Mouse (Mus musculus) intestine, postnatal 0 days (tissue): Measurements from ENCODE around the gene Cyth1. TPM values are rescaled to one million over a fixed set of nuclear protein-coding genes. Genes with fewer than 3 reads are reported as not detected.

Experiments
- ATAC-seq: fragments of 200-750 bp; cut with Nextera tagmentation; 2 replicates; pipeline ENCODE4 v1.8.0; 2017; ENCODE audit warnings: mild to moderate bottlenecking, moderate TSS enrichment, moderate library complexity
- H3K27ac ChIP-seq: fragments of 300-500 bp; sonication (generic); 2 replicates; pipeline ENCODE4 v1.5.1; 2014; ENCODE audit warnings: mild to moderate bottlenecking, low read depth, low read length, moderate library complexity
- H3K27me3 ChIP-seq: fragments of 300-500 bp; sonication (generic); replicated peaks from 2 replicates; pipeline ENCODE4 v1.6.1; 2014; ENCODE audit warnings: low read length, mixed read lengths; ENCODE audit not compliant: control insufficient read depth, insufficient read depth
- H3K36me3 ChIP-seq: fragments of 300-500 bp; sonication (generic); 2 replicates; pipeline ENCODE4 v1.6.1; 2014; ENCODE audit warnings: mild to moderate bottlenecking, moderate library complexity; ENCODE audit not compliant: control insufficient read depth, insufficient read depth
- H3K4me1 ChIP-seq: fragments of 300-500 bp; sonication (generic); replicated peaks from 2 replicates; pipeline ENCODE4 v1.6.1; 2014; ENCODE audit warnings: antibody characterized with exemption, low read length, mixed read lengths; ENCODE audit not compliant: control insufficient read depth, insufficient read depth
- H3K4me2 ChIP-seq: fragments of 300-500 bp; sonication (generic); replicated peaks from 2 replicates; pipeline ENCODE4 v1.6.1; 2014; ENCODE audit warnings: low read depth, mild to moderate bottlenecking, moderate library complexity
- H3K4me3 ChIP-seq: fragments of 300-500 bp; sonication (generic); 2 replicates; pipeline ENCODE4 v1.5.1; 2014; ENCODE audit warnings: low read depth, low read length
- H3K9ac ChIP-seq: fragments of 300-500 bp; sonication (generic); 2 replicates; pipeline ENCODE4 v1.6.1; 2014; ENCODE audit warnings: mild to moderate bottlenecking, low read depth, low read length
- H3K9me3 ChIP-seq: fragments of 300-500 bp; sonication (generic); 2 replicates; pipeline ENCODE4 v1.6.1; 2016; ENCODE audit warnings: mixed run types; ENCODE audit not compliant: control insufficient read depth
- CTCF ChIP-seq: sonication (generic); IDR thresholded peaks from 2 replicates; pipeline ENCODE4 v1.5.1; 2016; ENCODE audit warnings: low read depth, mild to moderate bottlenecking, control low read depth, antibody characterized with exemption, moderate library complexity
- WGBS: fragments of 180-500 bp; shearing (Covaris S2); extraction: QIAGEN DNeasy Blood & Tissue Kit; methylation state at CpG from one replicate; pipeline ENCODE4 v1.1.7; 2014; 5-methylcytosine and 5-hydroxymethylcytosine counted together
- polyA plus RNA-seq: library from polyadenylated mRNA; unstranded; fragments of >200 nt; fragmentation: Nextera tagmentation; extraction: Ambion mirVana; gene quantifications from 2 replicates; pipeline ENCODE4 v1.2.1, GENCODE M21; 2015

Cyth1 gene
- polyA plus RNA-seq, 1 experiment from 2014 or later, result 10.9 TPM

GRCm38 (mm10) chr11:118222351-118222885 is 26.0 kb downstream of the Cyth1 start:
- 49% methylated on average over 6 of the region's 6 CpGs for WGBS
- Histone ChIP-seq H3K4me1 (0 out of 2 replicates have a peak, but pooled peaks cover under 1% of the 10 kb centered on the region), H3K36me3 (no peaks in the 10 kb centered on the region; the same call in 1 of the 2 replicates), H3K27me3 (no peaks in the 10 kb centered on the region), H3K9ac (no peak overlapping the region), H3K4me2 (no peak overlapping the region), H3K27ac (no peak overlapping the region), H3K9me3 (no peaks in the 10 kb centered on the region), H3K4me3 (no peak overlapping the region)
- ATAC-seq, result no peak
- no peak for TF ChIP-seq CTCF

- TF ChIP-seq CTCF, result peak; percentile 83
- Histone ChIP-seq H3K9me3 (no peaks in the 10 kb centered on the region), H3K27ac (no peak overlapping the region), H3K9ac (no peak overlapping the region), H3K36me3 (no peaks in the 10 kb centered on the region; the same call in 1 of the 2 replicates), H3K4me1 (0 out of 2 replicates have a peak, but pooled peaks cover 2% of the 10 kb centered on the region), H3K4me3 (no peak overlapping the region), H3K4me2 (no peak overlapping the region), H3K27me3 (no peaks in the 10 kb centered on the region)
- WGBS, result 28% methylated on average over 7 of the region's 7 CpGs
- no peak for ATAC-seq
Measured at GRCm38 (mm10) chr11:118220561-118221262, 27.7 kb downstream of the Cyth1 start.

- H3K9ac ChIP-seq, result no peak overlapping the region
- no peak overlapping the region for H3K27ac ChIP-seq
- H3K9me3 ChIP-seq, result no peaks in the 10 kb centered on the region
- 94% methylated on average over 4 of the region's 4 CpGs for WGBS
- H3K4me1 ChIP-seq, result 0 out of 2 replicates have a peak, but pooled peaks cover 2% of the 10 kb centered on the region
- H3K27me3 ChIP-seq, result no peaks in the 10 kb centered on the region
- H3K36me3 ChIP-seq, result no peaks in the 10 kb centered on the region; the same call in 1 of the 2 replicates
- no peak overlapping the region for H3K4me3 ChIP-seq
- no peak for TF ChIP-seq CTCF
- H3K4me2 ChIP-seq, result no peak overlapping the region
- ATAC-seq, result no peak
Measured at GRCm38 (mm10) chr11:118219066-118219465, 29.3 kb downstream of the Cyth1 start.

GRCm38 (mm10) chr11:118216468-118216867 is 31.9 kb downstream of the Cyth1 start:
- no peak overlapping the region for H3K4me2 ChIP-seq
- TF ChIP-seq CTCF, result no peak
- 56% methylated on average over 6 of the region's 6 CpGs for WGBS
- H3K4me3 ChIP-seq, result no peak overlapping the region
- no peak for ATAC-seq
- H3K9ac ChIP-seq, result no peak overlapping the region
- 0 out of 2 replicates have a peak, but pooled peaks cover 9% of the 10 kb centered on the region for H3K4me1 ChIP-seq
- no peaks in the 10 kb centered on the region for H3K27me3 ChIP-seq
- no peaks in the 10 kb centered on the region; the same call in 1 of the 2 replicates for H3K36me3 ChIP-seq
- peak overlapping the region; percentile 15 for H3K27ac ChIP-seq
- no peaks in the 10 kb centered on the region for H3K9me3 ChIP-seq

GRCm38 (mm10) chr11:118215928-118216458 is 32.4 kb downstream of the Cyth1 start:
- H3K27me3 ChIP-seq, result no peaks in the 10 kb centered on the region
- H3K9me3 ChIP-seq, result no peaks in the 10 kb centered on the region
- WGBS, result 43% methylated on average over 5 of the region's 5 CpGs
- H3K4me2 ChIP-seq, result no peak overlapping the region
- H3K4me3 ChIP-seq, result no peak overlapping the region
- peak overlapping the region; percentile 15 for H3K27ac ChIP-seq
- H3K4me1 ChIP-seq, result peaks cover 9% of the 10 kb centered on the region; the same call in 1 of the 2 replicates
- H3K9ac ChIP-seq, result no peak overlapping the region
- TF ChIP-seq CTCF, result no peak
- no peaks in the 10 kb centered on the region; the same call in 1 of the 2 replicates for H3K36me3 ChIP-seq
- peak; percentile 55; the same call in 1 of the 2 replicates for ATAC-seq

- Histone ChIP-seq H3K27ac (peak overlapping the region; percentile 60; the same call in 1 of the 2 replicates), H3K4me2 (0 out of 2 replicates have a peak overlapping the region, but pooled peaks have one; percentile 9)
Measured at GRCm38 (mm10) chr11:118212636-118213112, 35.7 kb downstream of the Cyth1 start.

More at GRCm38 (mm10) chr11:118212636-118213112, 35.7 kb downstream of the Cyth1 start:
- Histone ChIP-seq H3K4me1 (peaks cover 17% of the 10 kb centered on the region), H3K9me3 (no peaks in the 10 kb centered on the region), H3K9ac (no peak overlapping the region), H3K27me3 (no peaks in the 10 kb centered on the region), H3K36me3 (no peaks in the 10 kb centered on the region; the same call in 1 of the 2 replicates), H3K4me3 (no peak overlapping the region)
- TF ChIP-seq CTCF, result no peak
- peak; percentile 48 for ATAC-seq
- 37% methylated on average over 7 of the region's 7 CpGs for WGBS
